ENCODE assay signal across 8 mouse cellular contexts in genomic region chr17:35262664-35263522, GRCm38 (mm10). TPM values are rescaled to one million over a fixed set of nuclear protein-coding genes. Genes with fewer than 3 reads are reported as not detected.
A peak's percentile ranks its signal among the peaks of the same experiment; 100 is the strongest.
DNase-seq lines count a peak whose midpoint lies in the region; ATAC-seq and TF ChIP-seq lines count a peak whose summit lies in the region.

Gene H2-D1 (plus strand): TSS chr17:35262730.

- peak in 1 of 3 experiments; percentile 11; a peak in 1 of 6 replicates for TF ChIP-seq CTCF in MEL (IDR thresholded peaks at IDR 0.05 in 2 of 3, conservative IDR thresholded peaks at IDR 0.05 in 1 of 3; ENCODE audit: control insufficient read depth in 1 of 3, insufficient read depth in 1 of 3, low read depth in 2 of 3, low read length in 3 of 3, poor library complexity in 1 of 3, severe bottlenecking in 1 of 3)
- no peak for TF ChIP-seq CTCF in lung, postnatal 0 days (IDR thresholded peaks at IDR 0.05)

- TF ChIP-seq POLR2A in MEL (IDR thresholded peaks at IDR 0.05; ENCODE audit: control insufficient read depth in 1 of 2, insufficient read depth in 1 of 2, low read depth in 1 of 2, low read length in 2 of 2, poor library complexity in 1 of 2): peak; percentile 95 to 97

- peak within 1 kb of the TSS; percentile 98 for H3K4me2 ChIP-seq in lung, postnatal 0 days (replicated peaks; ENCODE audit: low read depth, low read length)

- peak; percentile 96 for ATAC-seq in frontal cortex, adult (ENCODE audit: low TSS enrichment)
- ATAC-seq in lung, postnatal 0 days: peak; percentile 92

- no peaks in the 10 kb centered on the region for H3K9me3 ChIP-seq in MEL (replicated peaks; ENCODE audit: insufficient read depth, low read length)
- no peaks in the 10 kb centered on the region for H3K9me3 ChIP-seq in hindbrain, embryonic 10.5 days
- no peaks in the 10 kb centered on the region for H3K9me3 ChIP-seq in lung, postnatal 0 days (ENCODE audit: low read length)

- peak within 1 kb of the TSS; percentile 49 for H3K27ac ChIP-seq in MEL (ENCODE audit: control insufficient read depth, low read depth, low read length)
- H3K27ac ChIP-seq in hindbrain, embryonic 10.5 days: peak within 1 kb of the TSS; percentile 84
- H3K27ac ChIP-seq in lung, postnatal 0 days (ENCODE audit: low read length): peak within 1 kb of the TSS; percentile 51

- H3K9ac ChIP-seq in MEL (ENCODE audit: control insufficient read depth, low read depth, low read length, poor library complexity, severe bottlenecking): peak within 1 kb of the TSS; percentile 79
- peak within 1 kb of the TSS; percentile 68 for H3K9ac ChIP-seq in lung, postnatal 0 days (replicated peaks; ENCODE audit: low read depth)

- peak; percentile 99 for DNase-seq in MEL (ENCODE audit: low read depth, low spot score)
- DNase-seq in cerebellum, adult 8-10 months: peak; percentile 96
- DNase-seq in hindbrain, embryonic 10.5 days (ENCODE audit: low spot score): peak; percentile 86
- DNase-seq in layer of hippocampus, adult 9-11 months: peak; percentile 96
- peak; percentile 96 for DNase-seq in lung, postnatal 0 days (ENCODE audit: low spot score)
- DNase-seq in ovary, postnatal 14 days (ENCODE audit: low spot score): peak; percentile 99
- DNase-seq in thymus, postnatal 14 days: peak; percentile 99

- H3K4me1 ChIP-seq in MEL (ENCODE audit: control insufficient read depth in 1 of 2, insufficient read depth in 2 of 2, low read length in 2 of 2): peaks cover 7 to 15% of the 10 kb centered on the region in 2 experiments
- H3K4me1 ChIP-seq in hindbrain, embryonic 10.5 days (replicated peaks): peaks cover 23% of the 10 kb centered on the region
- H3K4me1 ChIP-seq in lung, postnatal 0 days (ENCODE audit: insufficient read depth, low read depth, low read length): no peaks in the 10 kb centered on the region; the same call in 1 of the 2 replicates

- H3K4me3 ChIP-seq in MEL (ENCODE audit: control insufficient read depth in 1 of 2, insufficient read depth in 1 of 2, low read depth in 2 of 2, low read length in 2 of 2): peak within 1 kb of the TSS; percentile 73 to 83
- H3K4me3 ChIP-seq in hindbrain, embryonic 10.5 days: peak within 1 kb of the TSS; percentile 69
- peak within 1 kb of the TSS; percentile 77 for H3K4me3 ChIP-seq in lung, postnatal 0 days (ENCODE audit: low read depth, low read length)

- H3K36me3 ChIP-seq in MEL (ENCODE audit: control insufficient read depth in 1 of 2, insufficient read depth in 2 of 2, low read length in 2 of 2): peaks cover 0 to 8% of the 10 kb centered on the region in 2 experiments; a peak in 1 of 4 replicates
- no peaks in the 10 kb centered on the region for H3K36me3 ChIP-seq in hindbrain, embryonic 10.5 days
- no peaks in the 10 kb centered on the region for H3K36me3 ChIP-seq in lung, postnatal 0 days (ENCODE audit: insufficient read depth, low read length)

- no peaks in the 10 kb centered on the region for H3K27me3 ChIP-seq in MEL (ENCODE audit: control insufficient read depth in 1 of 2, insufficient read depth in 2 of 2, low read length in 2 of 2)
- peaks cover 49% of the 10 kb centered on the region for H3K27me3 ChIP-seq in hindbrain, embryonic 10.5 days (ENCODE audit: insufficient read depth, poor library complexity, severe bottlenecking)
- H3K27me3 ChIP-seq in lung, postnatal 0 days (replicated peaks; ENCODE audit: insufficient read depth, low read length): no peaks in the 10 kb centered on the region

- peaks cover 3% of the 10 kb centered on the region; the same call in 1 of the 2 replicates for H3K79me2 ChIP-seq in MEL (ENCODE audit: control insufficient read depth, insufficient read depth, low read length, poor library complexity)

- no peak for TF ChIP-seq EP300 in MEL (IDR thresholded peaks at IDR 0.05; ENCODE audit: low read depth in 1 of 2, low read length in 2 of 2)
- TF ChIP-seq EP300 in lung, postnatal 0 days (IDR thresholded peaks at IDR 0.05): peak; percentile 55

- TF ChIP-seq RAD21 in MEL (IDR thresholded peaks at IDR 0.05; ENCODE audit: low read depth, low read length): no peak

- 1% methylated on average over 73 of the region's 73 CpGs for WGBS in hindbrain, embryonic 10.5 days
- WGBS in lung, postnatal 0 days: 1% methylated on average over 61 of the region's 73 CpGs

TF ChIP-seq in MEL, 35 proteins besides CTCF, POLR2A, EP300 and RAD21:
- no peak for TF ChIP-seq CHD1 (IDR thresholded peaks at IDR 0.05; ENCODE audit: low read depth, low read length)
- TF ChIP-seq HCFC1 (IDR thresholded peaks at IDR 0.05; ENCODE audit: low read depth, low read length): 0 out of 2 replicates have a peak, but pooled peaks have one; percentile 57
- TF ChIP-seq ELF1 (IDR thresholded peaks at IDR 0.05; ENCODE audit: low read depth, low read length): peak; percentile 82
- no peak for TF ChIP-seq UBTF (IDR thresholded peaks at IDR 0.05; ENCODE audit: borderline replicate concordance, insufficient read depth, low read depth, low read length)
- TF ChIP-seq GATA1 (IDR thresholded peaks at IDR 0.05; ENCODE audit: low read depth, low read length): no peak
- no peak for TF ChIP-seq MAX (IDR thresholded peaks at IDR 0.05; ENCODE audit: low read length)
- peak; percentile 61 for TF ChIP-seq TCF12 (IDR thresholded peaks at IDR 0.05; ENCODE audit: low read depth, low read length)
- peak; percentile 39; the same call in 1 of the 2 replicates for TF ChIP-seq NRF1 (IDR thresholded peaks at IDR 0.05; ENCODE audit: insufficient read depth, low read depth, low read length, poor library complexity, severe bottlenecking)
- peak; percentile 98 for TF ChIP-seq CHD2 (IDR thresholded peaks at IDR 0.05; ENCODE audit: low read length)
- TF ChIP-seq SMC3 (IDR thresholded peaks at IDR 0.05; ENCODE audit: low read depth, low read length): no peak
- TF ChIP-seq POLR2AphosphoS2 (IDR thresholded peaks at IDR 0.05; ENCODE audit: low read length): peak; percentile 96
- no peak for TF ChIP-seq MYB (IDR thresholded peaks at IDR 0.05; ENCODE audit: low read depth, low read length)
- TF ChIP-seq ZKSCAN1 (IDR thresholded peaks at IDR 0.05; ENCODE audit: low read depth, low read length): peak; percentile 71
- TF ChIP-seq USF1 (IDR thresholded peaks at IDR 0.05; ENCODE audit: low read depth, low read length): no peak; the same call in 1 of the 2 replicates
- no peak for TF ChIP-seq JUND (IDR thresholded peaks at IDR 0.05; ENCODE audit: low read depth, low read length)
- TF ChIP-seq MAZ (IDR thresholded peaks at IDR 0.05; ENCODE audit: low read depth, low read length): no peak
- no peak for TF ChIP-seq KAT2A (conservative IDR thresholded peaks at IDR 0.05; ENCODE audit: low read depth, low read length)
- TF ChIP-seq ZMIZ1 (IDR thresholded peaks at IDR 0.05; ENCODE audit: low read depth, low read length): peak; percentile 98
- TF ChIP-seq POLR2AphosphoS5 (IDR thresholded peaks at IDR 0.05; ENCODE audit: borderline replicate concordance, low read depth, low read length): peak; percentile 69; the same call in 1 of the 2 replicates
- TF ChIP-seq TBP (IDR thresholded peaks at IDR 0.05; ENCODE audit: low read depth, low read length): peak; percentile 98
- peak; percentile 71 for TF ChIP-seq ETS1 (IDR thresholded peaks at IDR 0.05; ENCODE audit: low read depth, low read length)
- 0 out of 2 replicates have a peak, but pooled peaks have one; percentile 42 for TF ChIP-seq GABPA (IDR thresholded peaks at IDR 0.05; ENCODE audit: low read depth, low read length)
- no peak for TF ChIP-seq TAL1 (IDR thresholded peaks at IDR 0.05; ENCODE audit: low read length)
- TF ChIP-seq ZC3H11A (IDR thresholded peaks at IDR 0.05; ENCODE audit: low read depth, low read length): no peak
- 0 out of 2 replicates have a peak, but pooled peaks have one; percentile 48 for TF ChIP-seq BHLHE40 (IDR thresholded peaks at IDR 0.05; ENCODE audit: borderline replicate concordance, low read depth, low read length)
- peak; percentile 31; the same call in 1 of the 2 replicates for TF ChIP-seq MXI1 (IDR thresholded peaks at IDR 0.05; ENCODE audit: low read depth, low read length)
- no peak for TF ChIP-seq USF2 (IDR thresholded peaks at IDR 0.05; ENCODE audit: borderline replicate concordance in 1 of 2, insufficient read depth in 1 of 2, low read depth in 1 of 2, low read length in 2 of 2)
- no peak for TF ChIP-seq ZNF384 (IDR thresholded peaks at IDR 0.05; ENCODE audit: low read depth, low read length)
- no peak for TF ChIP-seq MEF2A (IDR thresholded peaks at IDR 0.05; ENCODE audit: extremely low read depth, insufficient replicate concordance, low read depth, low read length, poor library complexity, severe bottlenecking)
- no peak for TF ChIP-seq E2F4 (IDR thresholded peaks at IDR 0.05; ENCODE audit: borderline replicate concordance, low read depth, low read length)
- peak; percentile 84 for TF ChIP-seq SIN3A (IDR thresholded peaks at IDR 0.05; ENCODE audit: low read length)
- TF ChIP-seq MYC (IDR thresholded peaks at IDR 0.05; ENCODE audit: low read depth, low read length): no peak
- TF ChIP-seq NELFE (IDR thresholded peaks at IDR 0.05; ENCODE audit: low read depth, low read length): peak; percentile 99
- no peak for TF ChIP-seq RCOR1 (IDR thresholded peaks at IDR 0.05; ENCODE audit: low read depth, low read length)
- no peak for TF ChIP-seq MAFK (IDR thresholded peaks at IDR 0.05; ENCODE audit: borderline replicate concordance, low read depth, low read length)

RNA-seq across cellular contexts. Expression of gene H2-D1, which starts in this region (rescaled TPM):
- total RNA-seq in MEL (2012; rRNA removed): 58.7 and 60.1 TPM in 2 replicates
- 10 to 100 TPM in 1 of 2 experiments, not detected in 1; 97.9 TPM for polyA plus RNA-seq in MEL (2012; ENCODE audit: insufficient read depth in 1 of 2, insufficient read length in 2 of 2, low read depth in 1 of 2, low replicate concordance in 2 of 2, missing spikeins in 1 of 2)
- polyA plus RNA-seq in hindbrain, embryonic 10.5 days (2016; fragmentation: Nextera tagmentation; extraction: Ambion mirVana): 54.3 and 60.1 TPM in 2 replicates
- 530 and 579 TPM in 2 replicates for polyA plus RNA-seq in lung, postnatal 0 days (2015; fragmentation: Nextera tagmentation; extraction: Ambion mirVana)

Comparison
In these comparisons a context has a peak if more than half of its experiments do, and no peak if none do; other contexts are left out.
1. Peak in every context shown above with its lines: DNase-seq, ATAC-seq, H3K4me3 ChIP-seq and H3K27ac ChIP-seq.